Mouse (Mus musculus) urinary bladder, adult 18-20 months (tissue): ENCODE data around the gene Pes1.
A peak's percentile ranks its signal among the peaks of the same experiment; 100 is the strongest.
"Not testable (repeated sequence)": the region's sequence is repeated elsewhere in the genome, so short reads cannot be mapped to it uniquely, and the experiment has no call there.

Experiments used
- DNase-seq, 2 experiments: peaks; one replicate each; pipeline ENCODE4 v3.0.0; 2022; ENCODE audit warnings: low spot score in 2 of 2, mixed read lengths in 2 of 2

Gene Pes1

DNA sequence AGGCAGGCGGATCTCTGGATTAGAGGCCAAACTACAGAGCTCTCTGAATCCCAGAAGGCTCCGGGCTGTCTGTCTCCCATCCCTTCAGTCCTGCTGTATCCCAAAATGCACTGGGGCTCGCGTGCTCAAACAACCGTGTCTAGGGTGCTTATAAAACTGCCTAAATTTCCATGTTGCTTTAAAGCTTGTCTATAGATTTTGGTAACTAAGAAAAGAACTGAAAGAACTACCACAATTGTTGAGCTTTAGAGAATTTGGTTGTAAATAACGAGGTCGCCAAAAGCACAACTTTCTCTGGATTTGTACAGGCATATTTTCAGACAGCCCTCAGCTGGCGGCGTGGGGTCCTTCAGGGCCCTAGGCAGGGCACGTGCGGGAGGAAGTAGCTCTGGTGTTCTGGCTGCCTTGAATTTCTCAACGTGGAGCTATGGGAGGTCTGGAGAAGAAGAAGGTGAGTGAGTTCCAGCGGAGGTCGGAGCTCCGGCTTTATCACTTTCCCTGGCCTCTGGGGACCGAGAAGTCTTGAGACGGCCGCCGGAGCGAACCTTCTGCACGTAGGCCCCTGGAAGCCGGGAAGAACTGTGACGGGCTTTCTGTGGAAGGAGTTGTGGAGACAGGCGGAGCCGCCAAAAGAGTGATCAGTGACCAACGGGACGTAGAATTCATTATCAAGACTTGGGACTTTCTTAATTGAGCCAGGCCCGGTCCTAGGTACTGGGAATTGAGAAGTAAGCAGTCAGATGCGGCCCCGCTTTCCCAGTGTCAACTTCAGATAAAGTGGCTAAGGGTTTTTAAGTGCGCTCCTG lies at the start of gene Pes1:
Gene Pes1, plus strand, starts transcription at position 366 of the 806 bp plus-strand sequence.
- peak; percentile 58 to 71 for DNase-seq

DNA sequence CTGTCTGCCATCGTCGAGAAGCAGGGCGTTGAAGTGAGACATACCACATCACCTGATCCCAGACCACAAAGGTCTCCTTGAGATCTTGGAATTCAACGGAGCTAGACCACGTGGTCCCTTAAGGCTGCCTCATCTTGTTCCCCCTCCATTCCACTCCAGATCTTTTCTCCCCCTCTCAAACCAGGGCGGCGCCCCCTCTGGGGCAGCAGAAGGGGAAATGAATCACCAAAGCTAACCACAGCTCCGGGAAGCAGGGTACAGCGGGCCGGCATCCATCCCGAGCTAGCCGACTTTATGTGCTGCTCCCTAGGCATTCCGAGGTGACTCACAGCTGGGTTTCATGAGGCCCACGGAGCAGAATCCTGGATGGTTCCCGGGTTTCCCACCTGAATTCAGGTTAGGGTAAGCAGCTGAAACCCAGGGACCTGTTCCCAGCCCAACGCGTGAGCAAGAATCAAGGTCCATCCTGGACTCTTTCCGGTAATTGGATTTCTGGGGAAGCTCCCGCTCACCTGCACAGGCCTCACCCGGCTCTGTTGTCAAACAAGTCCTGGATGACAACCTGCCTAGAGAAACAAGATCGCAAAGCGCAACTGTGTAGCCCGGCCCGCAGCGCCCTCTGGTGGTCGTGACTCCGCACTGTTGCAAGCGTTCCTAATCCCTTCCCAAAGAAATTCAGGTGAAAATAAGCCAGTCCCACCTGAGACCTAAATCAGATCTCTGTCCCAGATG lies 49.5 kb upstream of the Pes1 start, which contains the start of gene Slc35e4:
Gene Slc35e4, minus strand, starts transcription at position 556 of the 732 bp plus-strand sequence.
- DNase-seq, result peak; percentile 65 to 83

DNA sequence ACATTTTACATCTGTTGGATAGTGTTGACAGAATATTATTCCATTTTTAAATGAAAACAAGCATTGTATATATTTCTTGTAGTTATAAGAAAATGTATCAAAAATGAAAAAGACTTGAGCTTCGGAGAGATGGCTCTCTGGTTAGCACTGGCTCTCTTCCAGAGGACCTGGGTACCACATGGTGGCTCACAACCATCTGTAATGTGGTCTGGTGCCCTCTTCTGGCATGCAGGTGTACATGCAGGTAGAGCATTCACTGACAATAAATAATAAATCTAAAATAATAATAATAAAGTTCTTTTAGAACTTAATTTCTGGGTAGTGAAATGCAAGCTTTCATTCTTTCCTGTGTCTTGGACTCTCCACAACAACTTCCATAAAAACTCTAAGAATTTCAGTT lies 45.0 kb upstream of the Pes1 start:
- DNase-seq, result no peak

DNA sequence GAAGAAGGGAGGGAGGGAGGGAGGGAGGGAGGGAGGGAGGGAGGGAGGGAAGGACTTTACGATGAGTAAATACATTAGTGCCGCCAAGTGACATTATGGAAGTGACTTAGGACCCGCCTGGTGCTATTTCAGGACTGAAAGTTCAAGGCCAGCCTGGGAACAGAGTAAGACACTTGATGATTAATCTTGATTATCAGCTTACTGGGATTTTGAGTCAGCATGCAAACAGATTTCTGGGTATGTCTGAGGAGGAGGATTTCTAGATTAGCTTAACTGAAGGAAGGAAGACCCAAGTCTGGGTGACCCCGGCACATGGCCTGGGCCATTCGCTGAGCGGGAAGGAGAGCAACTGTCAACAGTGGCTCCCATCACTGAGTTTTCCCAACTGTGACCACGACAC lies 43.3 kb upstream of the Pes1 start:
- no peak for DNase-seq

DNA sequence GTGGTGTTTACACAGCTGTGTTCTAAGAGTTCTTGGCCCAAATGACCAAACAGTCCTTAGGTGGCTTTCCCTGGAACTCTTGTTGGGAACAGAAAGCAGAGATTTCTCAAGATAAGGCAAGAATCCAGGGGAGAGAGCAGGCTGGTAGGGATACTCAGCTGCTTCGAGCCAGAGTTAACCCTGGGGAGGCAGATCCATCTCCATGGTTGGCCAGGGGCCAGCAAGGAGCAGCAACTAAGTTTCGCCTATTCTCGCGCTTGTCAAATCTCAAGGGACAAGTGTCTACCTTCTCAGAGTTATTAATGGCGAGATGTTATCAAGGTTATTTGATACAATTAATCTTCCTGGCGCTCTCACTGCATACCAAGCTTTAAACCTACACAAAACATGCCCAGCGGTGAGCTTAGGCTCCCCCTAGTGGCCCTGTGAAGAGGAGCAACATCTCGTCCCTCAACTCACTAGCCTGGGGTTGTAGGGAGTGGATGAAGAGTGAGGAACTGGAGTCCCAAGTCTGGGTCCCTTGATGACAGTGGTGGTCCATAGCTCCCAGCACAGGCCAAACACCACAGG lies 42.4 kb upstream of the Pes1 start:
- DNase-seq, result no peak

DNA sequence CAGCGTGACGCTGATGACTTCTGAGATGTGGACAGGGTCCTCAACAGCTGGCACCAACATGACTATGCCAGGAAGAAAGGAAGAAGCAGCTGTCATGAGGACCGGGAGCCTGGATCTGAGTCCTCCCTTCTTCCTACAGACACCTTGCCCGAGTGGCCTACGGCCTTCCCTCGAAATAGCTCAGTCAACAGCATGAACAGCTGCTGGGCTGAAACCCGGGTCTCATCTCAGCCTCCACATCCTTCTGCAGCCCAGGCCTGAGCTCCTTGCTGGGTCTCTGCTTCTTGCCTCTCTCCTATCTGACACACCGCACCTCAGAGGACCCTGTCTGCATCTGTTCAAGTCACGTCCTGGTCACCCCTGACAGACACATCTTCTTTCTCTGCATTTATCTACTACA lies 41.7 kb upstream of the Pes1 start:
- no peak for DNase-seq

DNA sequence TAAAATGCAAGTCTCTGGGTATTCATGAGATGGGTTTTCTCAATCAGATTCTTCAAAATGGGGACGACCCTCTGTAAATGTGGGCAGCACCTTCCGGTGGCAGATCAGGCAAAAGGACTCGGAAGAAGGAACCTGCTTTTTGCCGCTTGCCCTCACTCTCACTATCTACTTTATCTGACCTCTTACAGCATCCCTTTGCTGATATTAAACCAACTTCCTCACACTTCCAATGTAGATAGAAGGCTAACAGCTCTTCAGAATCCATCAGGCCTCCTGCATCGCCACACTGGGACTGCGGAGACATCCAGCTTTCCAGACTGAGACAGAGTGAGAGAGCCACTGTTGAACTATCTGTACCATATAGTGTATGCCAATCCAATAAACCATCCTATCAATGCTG lies 41.0 kb upstream of the Pes1 start:
- DNase-seq, result no peak

DNA sequence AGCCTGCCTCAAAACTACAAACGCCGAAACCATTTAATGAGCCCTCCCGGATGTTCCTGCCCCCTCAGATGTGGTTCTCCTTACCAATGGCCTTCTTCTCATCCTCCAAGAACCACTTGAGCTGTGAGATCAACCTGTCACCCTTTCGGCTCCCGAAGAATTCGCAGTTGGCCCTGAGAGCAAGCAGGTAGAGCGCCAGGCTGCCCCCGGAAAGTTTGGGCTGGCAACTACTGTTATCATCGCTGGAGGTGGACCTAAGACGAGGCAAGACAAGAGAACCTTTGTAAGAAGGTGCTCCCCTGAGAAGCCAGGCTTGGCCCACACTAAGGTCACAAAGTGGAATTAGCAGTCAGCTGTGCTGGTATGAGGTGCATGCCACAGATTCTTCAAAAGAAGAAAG lies 37.9 kb upstream of the Pes1 start:
- DNase-seq, result no peak

DNA sequence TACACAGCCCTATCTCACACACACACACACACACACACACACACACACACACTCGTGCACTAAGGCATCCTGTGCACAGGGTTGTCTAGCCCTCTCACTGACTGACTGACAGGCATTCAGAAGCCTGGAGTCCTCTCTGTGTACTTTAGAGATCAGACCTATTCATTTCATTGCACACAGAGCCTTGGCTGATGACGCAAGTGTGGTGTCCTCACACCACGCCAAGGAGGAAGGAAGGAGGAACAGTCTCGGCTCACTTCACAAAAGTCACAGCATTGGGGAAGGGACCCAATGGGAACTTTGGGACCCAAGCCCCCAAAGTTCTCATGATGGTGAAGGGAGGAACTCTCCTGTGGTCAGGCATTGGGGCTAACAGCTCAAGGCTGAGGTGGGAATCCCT lies 33.8 kb upstream of the Pes1 start:
- no peak for DNase-seq

DNA sequence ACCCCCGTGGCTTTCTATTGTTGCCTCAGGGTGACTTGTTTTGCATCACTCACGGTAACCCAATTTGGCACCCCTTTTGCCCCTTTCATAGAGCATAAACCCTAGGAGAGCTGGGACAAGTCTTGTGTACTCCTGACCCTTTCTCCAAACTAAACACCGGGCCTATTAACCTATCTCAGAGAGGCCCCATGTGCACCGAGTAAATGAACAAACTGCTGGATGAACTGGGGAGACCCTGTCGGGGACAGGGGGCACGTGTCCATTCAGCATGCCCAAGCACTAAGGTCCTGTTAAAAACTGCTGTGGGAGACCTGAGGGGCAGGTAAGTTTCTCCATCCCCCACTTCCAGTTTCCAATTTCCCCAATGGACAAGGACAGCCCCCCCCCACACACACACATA lies 32.8 kb upstream of the Pes1 start:
- no peak for DNase-seq

DNA sequence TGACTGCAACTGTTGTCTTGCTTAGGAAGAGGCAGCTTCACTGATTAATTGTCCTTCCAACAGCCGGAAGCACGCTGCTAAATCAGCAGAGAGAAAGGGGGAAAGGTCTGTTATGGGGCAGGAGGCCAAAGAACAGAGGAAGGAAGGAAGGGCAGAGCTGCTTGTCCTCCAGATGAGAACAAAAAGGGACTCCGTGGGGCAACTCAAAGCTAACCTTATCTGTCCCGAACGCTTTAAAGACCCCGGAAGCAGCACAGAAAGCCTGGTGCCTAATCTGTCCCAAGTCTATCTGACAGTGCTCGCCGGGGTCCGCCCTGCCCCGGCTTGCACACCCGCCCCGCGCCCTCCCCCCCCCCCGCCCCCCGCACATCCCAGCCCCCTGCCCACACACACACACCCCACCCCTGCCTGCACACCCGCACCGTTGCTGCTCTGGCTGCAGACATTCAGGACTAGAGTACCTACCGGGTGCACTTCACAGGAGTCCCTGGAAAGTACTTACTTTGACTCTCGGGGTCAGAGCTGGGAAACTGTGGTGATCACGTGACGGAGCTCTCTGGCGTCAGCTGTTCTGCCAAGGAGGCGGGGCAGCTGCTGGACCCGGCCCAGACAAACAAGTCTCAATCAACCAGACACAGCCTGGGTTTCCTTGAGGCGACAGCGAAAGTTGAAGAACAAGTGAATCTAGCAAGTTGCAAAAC lies 32.1 kb upstream of the Pes1 start, which contains the start of gene Tcn2:
Gene Tcn2, minus strand, starts transcription at position 649 of the 701 bp plus-strand sequence.
- DNase-seq, result peak; percentile 72 to 85

DNA sequence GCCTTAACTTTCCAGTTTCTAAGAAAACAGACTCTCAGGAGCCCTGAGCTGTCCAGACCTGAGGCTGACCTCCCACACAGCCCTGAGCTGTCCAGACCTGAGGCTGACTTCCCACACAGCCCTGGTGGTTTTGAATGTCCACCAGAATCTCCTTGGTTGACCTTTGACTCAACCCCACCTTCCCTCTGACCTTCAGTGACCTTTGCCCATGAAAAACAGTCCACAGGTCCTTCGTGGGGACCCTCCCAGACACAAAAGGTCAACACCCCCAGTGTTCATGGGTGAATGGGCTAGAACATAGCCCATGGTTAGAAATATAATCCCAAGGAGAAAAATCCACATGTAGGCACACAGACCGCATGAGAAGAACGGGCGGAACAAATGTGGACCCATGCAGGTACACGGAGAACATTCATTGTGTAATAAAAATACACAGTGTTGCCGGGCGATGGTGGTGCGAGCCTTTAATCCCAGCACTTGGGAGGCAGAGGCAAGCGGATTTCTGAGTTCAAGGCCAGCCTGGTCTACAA lies 30.0 kb upstream of the Pes1 start:
- no peak for DNase-seq

DNA sequence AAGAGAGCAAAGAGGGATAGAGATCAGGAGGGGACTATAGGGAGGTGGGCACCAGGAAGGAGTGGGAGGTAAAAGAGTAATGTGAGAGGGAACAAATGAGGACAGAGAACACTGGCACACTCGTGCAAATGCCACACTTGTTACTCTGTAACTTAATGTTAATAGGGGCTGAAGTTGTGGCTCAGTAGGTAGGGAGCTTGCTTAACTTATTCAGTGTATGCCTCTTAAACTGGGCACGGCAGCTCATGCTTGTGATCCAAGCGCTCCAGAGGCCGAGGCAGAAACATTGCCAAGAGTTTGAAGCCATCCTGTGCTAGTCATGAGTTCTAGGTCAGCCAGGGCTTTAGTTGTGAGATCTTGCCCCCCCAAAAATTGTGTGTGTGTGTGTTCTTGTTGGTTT lies 28.6 kb upstream of the Pes1 start:
- no peak for DNase-seq

DNA sequence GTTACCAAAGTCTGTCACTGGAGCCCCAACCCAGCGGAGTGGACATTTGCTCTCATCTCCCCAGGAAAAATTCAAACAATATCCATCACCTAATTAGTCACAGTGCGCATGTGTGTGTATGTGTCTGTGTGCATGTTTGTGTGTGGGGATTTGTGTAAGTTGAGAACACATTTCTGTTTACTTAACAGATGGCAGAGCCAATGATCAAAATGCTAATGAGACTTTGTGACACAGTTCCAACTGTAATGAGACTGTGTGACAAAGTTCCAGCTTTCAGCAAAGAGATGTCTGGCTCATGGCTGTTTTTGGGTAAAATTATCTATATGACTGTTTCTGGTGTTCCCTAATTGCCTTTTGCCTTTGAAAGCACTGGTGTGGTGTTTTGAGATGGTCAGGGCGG lies 27.5 kb upstream of the Pes1 start:
- DNase-seq, result no peak

DNA sequence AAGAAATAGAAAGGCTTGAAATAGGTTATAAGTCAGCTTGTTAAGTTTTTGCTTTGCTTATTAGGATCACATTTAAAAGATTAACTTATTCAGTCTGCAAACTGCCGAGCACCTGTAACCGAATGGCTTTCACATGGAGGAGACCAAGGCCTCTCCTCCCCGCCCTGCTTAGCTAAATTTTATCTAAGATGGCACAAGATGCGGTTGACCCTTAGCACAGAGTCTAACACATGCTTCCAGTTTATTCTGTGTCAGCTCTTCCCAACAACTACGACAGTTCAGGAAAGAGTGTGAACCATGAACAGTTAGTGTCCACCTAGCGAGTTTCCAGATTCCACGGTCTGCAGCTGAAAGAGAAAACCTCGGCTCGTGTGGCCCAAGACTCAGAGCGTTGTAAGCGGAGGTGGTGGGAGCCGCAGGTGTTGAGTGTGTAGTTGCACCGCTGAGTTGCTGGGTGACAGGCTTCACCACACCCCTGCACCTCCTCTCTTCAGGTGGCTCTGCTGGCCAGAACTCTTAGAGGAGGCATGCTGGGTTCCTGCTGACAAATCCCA lies 26.4 kb upstream of the Pes1 start:
- DNase-seq, result no peak

DNA sequence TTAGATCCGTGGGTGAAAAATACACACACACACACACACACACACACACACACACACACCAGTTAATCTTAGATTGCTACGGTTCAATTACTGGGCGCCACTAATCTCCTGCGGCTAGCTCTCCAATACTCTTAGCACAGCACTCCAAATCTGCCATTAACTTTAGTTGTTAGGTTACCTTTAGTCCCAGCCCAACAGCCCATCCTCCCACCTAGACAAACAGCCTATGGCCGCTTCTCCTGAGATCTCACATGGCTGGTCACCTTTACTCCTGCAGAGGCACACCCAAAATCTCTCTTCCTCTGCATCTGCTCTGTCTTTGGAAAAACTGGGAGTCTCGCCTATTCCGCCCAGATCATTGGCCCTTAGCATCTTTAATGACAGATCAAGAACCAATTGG lies 22.4 kb upstream of the Pes1 start:
- DNase-seq, result no peak

DNA sequence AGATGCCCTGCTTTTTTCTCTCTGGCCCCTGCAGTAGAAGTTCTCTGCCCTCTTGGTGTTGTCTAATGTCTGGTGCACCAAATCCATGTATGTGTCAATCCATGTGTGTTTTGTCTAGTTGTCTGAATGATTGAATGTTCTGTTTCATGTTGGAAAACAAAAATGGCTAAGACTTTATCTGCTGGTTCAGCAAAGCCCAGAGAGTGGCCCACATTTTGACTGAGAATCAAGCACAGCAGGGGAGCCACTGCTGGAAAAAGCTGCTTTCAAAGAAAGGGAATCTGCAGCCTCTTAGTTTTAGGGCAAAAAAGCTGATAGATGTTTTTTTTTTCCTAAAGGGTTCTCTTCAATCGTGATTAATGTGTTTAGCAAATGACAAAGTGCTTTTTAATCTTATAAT lies 17.4 kb upstream of the Pes1 start:
- no peak for DNase-seq

DNA sequence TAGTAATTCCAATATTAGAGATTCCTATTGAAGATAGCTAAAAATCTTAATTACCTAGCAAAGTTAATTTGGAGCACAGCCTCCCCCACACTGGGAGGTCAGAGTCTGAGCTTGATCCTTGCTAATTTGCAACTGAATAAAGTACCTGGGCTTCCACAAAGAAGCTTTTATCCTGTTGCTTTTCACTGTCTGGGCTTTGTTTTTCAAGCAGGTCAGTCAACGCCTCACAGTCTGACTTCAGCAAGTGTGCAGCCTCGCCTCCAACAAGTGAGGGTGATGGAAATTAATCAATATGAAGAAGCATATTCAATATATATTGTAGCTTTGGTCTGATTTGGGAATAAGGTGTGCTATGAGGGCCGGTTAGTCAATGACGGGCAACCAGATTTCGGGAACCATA lies 8.9 kb upstream of the Pes1 start:
- DNase-seq, result not testable (repeated sequence)

DNA sequence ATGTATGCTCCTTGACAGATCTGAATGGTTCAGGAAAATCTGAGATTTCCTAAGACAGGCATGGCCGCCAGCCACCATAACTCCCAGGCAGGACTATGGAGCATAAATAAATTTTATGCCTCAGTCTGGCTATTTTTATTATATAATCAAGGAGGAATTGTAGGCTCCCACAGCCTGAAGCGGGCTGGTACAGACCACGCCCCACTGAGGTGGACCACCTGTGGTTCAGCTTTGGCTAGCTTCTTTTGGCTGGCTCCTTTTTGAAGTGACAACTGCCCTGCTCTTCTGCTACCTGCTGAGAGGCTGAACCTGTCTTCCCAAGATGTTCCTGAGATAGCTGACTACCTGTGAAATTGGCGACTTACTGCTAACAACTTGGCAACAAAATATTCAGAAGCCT lies 8.4 kb upstream of the Pes1 start:
- DNase-seq, result not testable (repeated sequence)

DNA sequence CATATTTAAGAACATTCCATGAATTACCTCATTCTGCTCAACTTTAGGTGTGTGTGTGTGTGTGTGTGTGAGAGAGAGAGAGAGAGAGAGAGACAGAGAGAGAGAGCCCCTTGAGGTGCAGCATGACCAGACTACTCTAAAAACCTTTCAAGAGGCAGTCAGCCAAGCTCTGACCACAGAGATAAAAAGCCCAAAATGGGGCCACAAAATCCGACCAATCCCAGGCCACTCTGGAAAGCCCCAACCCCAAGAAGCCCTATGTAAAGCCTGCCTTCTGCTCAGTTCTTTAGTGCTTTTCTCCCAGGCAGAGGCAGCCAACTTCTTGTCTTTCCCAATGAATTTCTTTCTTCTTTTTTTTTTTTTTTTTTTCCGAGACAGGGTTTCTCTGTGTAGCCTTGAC lies 2.9 kb upstream of the Pes1 start:
- DNase-seq, result no peak

DNA sequence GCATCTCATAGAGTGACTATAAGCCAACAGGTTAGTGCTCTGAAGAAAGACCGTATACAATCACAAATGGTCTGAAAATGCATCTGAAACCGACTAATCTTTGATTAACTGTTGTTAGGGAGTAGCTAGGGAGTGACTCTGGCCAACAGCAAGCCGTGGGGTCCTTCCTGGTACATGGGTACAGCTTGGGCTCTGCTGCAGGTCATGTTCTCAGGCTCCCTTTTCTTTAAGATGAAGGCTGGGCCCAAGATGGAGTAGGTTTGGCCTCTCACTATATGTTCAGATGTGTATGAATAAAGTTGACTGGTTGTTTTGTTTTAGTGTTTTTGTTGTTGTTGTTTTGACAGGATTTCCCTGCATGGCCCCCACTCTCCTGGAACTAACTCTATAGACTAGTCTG lies 2.0 kb upstream of the Pes1 start:
- DNase-seq, result no peak

DNA sequence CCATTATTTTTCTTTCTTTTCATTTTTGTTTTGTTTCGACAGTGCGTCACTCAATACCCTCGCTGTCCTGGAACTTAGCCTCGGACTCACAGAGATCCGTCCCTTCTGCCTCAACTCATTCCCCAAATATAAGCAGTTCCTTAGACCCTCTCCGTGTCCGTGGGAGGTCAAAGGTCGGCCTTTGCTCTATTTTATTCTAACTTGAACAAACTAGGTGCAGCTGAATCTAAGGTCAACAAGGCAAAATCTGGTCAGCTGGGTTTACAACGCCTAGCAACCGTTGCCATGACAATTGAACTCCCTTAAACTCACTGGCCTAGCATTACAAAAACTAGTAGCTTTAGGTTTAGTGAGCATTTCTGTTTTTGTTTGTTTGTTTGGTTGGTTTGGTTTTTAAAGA lies 620 bp upstream of the Pes1 start:
- DNase-seq, result no peak
